Mouse (Mus musculus) bone marrow macrophage, adult 2 months (primary cell): Measurements from ENCODE around the gene Slc39a12. TPM values are rescaled to one million over a fixed set of nuclear protein-coding genes. Genes with fewer than 3 reads are reported as not detected.

Experiments used
- H3K27ac ChIP-seq: 2 replicates; pipeline ENCODE4 v1.5.1; 2012; ENCODE audit warnings: low read depth, low read length; ENCODE audit not compliant: insufficient read depth
- H3K4me1 ChIP-seq: 2 replicates; pipeline ENCODE4 v1.6.1; 2012; ENCODE audit warnings: low read length; ENCODE audit not compliant: control insufficient read depth, insufficient read depth
- H3K4me3 ChIP-seq: 2 replicates; pipeline ENCODE4 v1.5.1; 2012; ENCODE audit warnings: mild to moderate bottlenecking, low read length, moderate library complexity; ENCODE audit not compliant: insufficient read depth
- CTCF ChIP-seq: IDR thresholded peaks from 2 replicates; pipeline ENCODE4 v1.5.1; 2012; ENCODE audit warnings: low read depth, mild to moderate bottlenecking, low read length, moderate library complexity
- POLR2A ChIP-seq: IDR thresholded peaks from 2 replicates; pipeline ENCODE4 v1.6.1; 2012; ENCODE audit warnings: mild to moderate bottlenecking, low read depth, low read length, borderline replicate concordance
- polyA plus RNA-seq: library from polyadenylated mRNA; stranded (reverse); fragments of >200 nt; gene quantifications from 2 replicates; pipeline ENCODE4 v1.2.4, GENCODE M21; 2012; ENCODE audit not compliant: missing spikeins, insufficient read depth, insufficient read length

Slc39a12 gene
- polyA plus RNA-seq, 1 experiment = 0.48 TPM

DNA sequence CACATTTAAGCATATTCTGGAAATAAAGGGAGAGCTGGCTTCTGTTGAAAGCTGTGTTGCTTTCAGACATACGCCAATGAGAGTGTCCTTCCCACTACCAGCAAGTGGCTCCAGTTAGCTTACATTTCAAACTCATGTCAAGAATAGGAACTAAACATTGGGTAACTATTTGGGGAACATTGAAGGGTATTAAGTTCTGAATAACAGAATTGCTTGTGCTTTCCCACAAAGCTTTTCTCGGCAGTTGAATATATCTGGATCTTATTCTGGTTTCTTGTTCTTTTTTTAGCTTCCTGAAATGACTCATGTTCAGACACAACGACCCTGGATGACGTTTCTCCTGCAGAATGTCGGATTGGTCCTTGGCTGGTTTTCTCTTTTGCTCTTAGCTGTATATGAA is 106.0 kb downstream of the Slc39a12 start:
- Histone ChIP-seq H3K4me3 (no peak overlapping the region), H3K27ac (no peak overlapping the region), H3K4me1 (no peaks in the 10 kb centered on the region)
- TF ChIP-seq POLR2A (no peak), CTCF (no peak)

DNA sequence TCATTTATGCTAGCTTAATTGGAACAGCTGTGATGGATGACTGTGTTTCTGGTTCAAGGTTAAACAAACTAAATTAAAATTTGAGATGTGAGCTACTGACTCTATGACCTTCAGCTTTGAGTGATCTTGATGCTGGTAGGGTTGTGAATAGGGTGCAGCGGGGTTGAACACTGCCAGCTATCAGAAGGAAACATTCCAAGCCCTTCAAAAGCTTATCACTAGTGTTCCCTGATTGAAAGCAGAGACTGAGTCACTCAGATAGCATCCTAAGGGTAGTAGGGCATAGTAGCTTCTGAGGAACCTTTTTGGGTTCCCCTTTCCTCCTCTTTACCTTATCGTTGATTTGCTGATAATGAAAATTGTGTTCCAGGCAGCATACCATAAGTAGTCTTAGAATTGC is 108.0 kb downstream of the Slc39a12 start:
- no peak overlapping the region for H3K27ac ChIP-seq
- H3K4me1 ChIP-seq = no peaks in the 10 kb centered on the region
- no peak for TF ChIP-seq POLR2A
- TF ChIP-seq CTCF = no peak
- no peak overlapping the region for H3K4me3 ChIP-seq

DNA sequence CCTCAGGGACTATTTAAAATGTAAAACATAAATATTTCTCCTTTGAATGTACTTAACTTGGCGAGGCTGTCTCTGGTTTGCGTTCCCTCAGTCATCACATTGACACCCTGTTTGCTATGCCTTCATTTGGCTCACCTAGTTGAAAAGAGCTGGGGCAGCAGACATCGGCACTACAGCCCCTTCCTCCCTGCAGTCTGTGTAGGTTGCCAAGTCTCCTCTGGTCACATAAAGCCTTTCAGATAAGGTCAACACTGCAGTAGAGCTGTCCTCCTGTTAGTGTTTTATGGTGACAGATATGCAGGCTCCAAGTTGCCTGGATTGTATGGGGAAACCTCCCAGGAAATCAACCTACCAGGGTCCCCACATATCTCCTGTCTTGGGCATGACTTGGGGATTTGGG is 114.4 kb downstream of the Slc39a12 start:
- H3K4me1 ChIP-seq = no peaks in the 10 kb centered on the region
- H3K4me3 ChIP-seq = no peak overlapping the region
- TF ChIP-seq POLR2A = no peak
- no peak for TF ChIP-seq CTCF
- no peak overlapping the region for H3K27ac ChIP-seq

- H3K4me3 ChIP-seq = no peak overlapping the region
- no peak overlapping the region for H3K27ac ChIP-seq
- TF ChIP-seq CTCF (no peak), POLR2A (no peak)
- H3K4me1 ChIP-seq = no peaks in the 10 kb centered on the region
These were observed 130.1 kb downstream of the Slc39a12 start for GRCm38 (mm10) chr2:14518237-14518636.

GRCm38 (mm10) chr2:14534325-14535077 is 146.4 kb downstream of the Slc39a12 start:
- no peaks in the 10 kb centered on the region; the same call in 1 of the 2 replicates for H3K4me1 ChIP-seq
- no peak overlapping the region for H3K4me3 ChIP-seq
- H3K27ac ChIP-seq = no peak overlapping the region
- TF ChIP-seq POLR2A = no peak
- no peak for TF ChIP-seq CTCF

GRCm38 (mm10) chr2:14535246-14535671 is 147.1 kb downstream of the Slc39a12 start:
- TF ChIP-seq POLR2A = no peak
- no peak for TF ChIP-seq CTCF
- H3K4me3 ChIP-seq = no peak overlapping the region
- H3K4me1 ChIP-seq = no peaks in the 10 kb centered on the region; the same call in 1 of the 2 replicates
- H3K27ac ChIP-seq = no peak overlapping the region

DNA sequence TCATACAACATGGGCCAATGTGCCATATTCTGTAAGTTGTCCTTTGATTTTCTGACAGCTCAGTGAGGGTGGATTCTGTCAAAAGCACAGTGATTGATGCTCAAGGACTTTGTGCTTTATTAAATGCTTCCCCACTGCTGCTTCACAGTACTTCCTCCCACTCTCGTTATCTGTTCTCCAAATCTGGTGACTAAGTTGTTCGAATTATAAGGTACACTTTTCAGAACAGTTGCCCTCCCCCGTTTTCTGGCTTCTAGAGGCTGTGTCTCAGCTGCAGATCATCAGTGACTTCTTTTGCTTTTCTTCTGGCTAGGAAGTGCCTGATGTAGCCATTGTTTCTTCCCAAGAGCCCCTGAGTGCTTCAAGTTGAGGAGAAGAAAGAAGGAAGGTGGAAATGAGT is 149.7 kb downstream of the Slc39a12 start:
- TF ChIP-seq CTCF = no peak
- TF ChIP-seq POLR2A = no peak
- H3K4me3 ChIP-seq = no peak overlapping the region
- H3K27ac ChIP-seq = no peak overlapping the region
- H3K4me1 ChIP-seq = no peaks in the 10 kb centered on the region; the same call in 1 of the 2 replicates

- TF ChIP-seq CTCF = no peak
- TF ChIP-seq POLR2A = no peak
- H3K4me1 ChIP-seq = no peaks in the 10 kb centered on the region
- no peak overlapping the region for H3K27ac ChIP-seq
- H3K4me3 ChIP-seq = no peak overlapping the region
These were observed 155.2 kb downstream of the Slc39a12 start for GRCm38 (mm10) chr2:14543355-14543754.

- TF ChIP-seq POLR2A (no peak), CTCF (no peak)
- Histone ChIP-seq H3K27ac (no peak overlapping the region), H3K4me3 (no peak overlapping the region), H3K4me1 (no peaks in the 10 kb centered on the region)
These were observed 155.7 kb downstream of the Slc39a12 start for GRCm38 (mm10) chr2:14543773-14544172.

Other genes starting within 250 kb of the Slc39a12 start
- 0.36 TPM in 1 of 2 replicates, not detected in the other for gene Tmem236, start 213.8 kb upstream of the Slc39a12 start, polyA plus RNA-seq
- 471 and 498 TPM in 2 replicates for gene Mrc1, start 158.9 kb upstream of the Slc39a12 start, polyA plus RNA-seq
- 0.23 TPM in 1 of 2 replicates, not detected in the other for gene Cacnb2, start 214.8 kb downstream of the Slc39a12 start, polyA plus RNA-seq